Mouse (Mus musculus) brain, adult 2 months (tissue): Measurements from ENCODE around the gene Dusp14.

ENCODE experiments used
- DNase-seq: peaks from one replicate; pipeline ENCODE4 v3.0.0; 2011; ENCODE audit warnings: low read depth, low spot score

The Dusp14 gene

GRCm38 (mm10) chr11:84069034-84069370, at the start of gene Dusp14:
TSS of gene Dusp14 (minus strand) at chr11:84069261.
- peak; percentile 77 for DNase-seq

- DNase-seq, result no peak
Measured at GRCm38 (mm10) chr11:84117431-84117830, 48.4 kb upstream of the Dusp14 start.

- DNase-seq, result no peak
Measured at GRCm38 (mm10) chr11:84116221-84116620, 47.2 kb upstream of the Dusp14 start.

- no peak for DNase-seq
Measured at GRCm38 (mm10) chr11:84115646-84116045, 46.6 kb upstream of the Dusp14 start.

GRCm38 (mm10) chr11:84113623-84114022, 44.6 kb upstream of the Dusp14 start:
- DNase-seq, result peak; percentile 49

- DNase-seq, result no peak
Measured at GRCm38 (mm10) chr11:84107137-84107536, 38.1 kb upstream of the Dusp14 start.

- DNase-seq, result no peak
Measured at GRCm38 (mm10) chr11:84104036-84104435, 35.0 kb upstream of the Dusp14 start.

- no peak for DNase-seq
Measured at GRCm38 (mm10) chr11:84101182-84101581, 32.1 kb upstream of the Dusp14 start.

- DNase-seq, result peak; percentile 71
Measured at GRCm38 (mm10) chr11:84097251-84097998, 28.4 kb upstream of the Dusp14 start.

GRCm38 (mm10) chr11:84095084-84095483, 26.0 kb upstream of the Dusp14 start:
- no peak for DNase-seq

- no peak for DNase-seq
Measured at GRCm38 (mm10) chr11:84090572-84090971, 21.5 kb upstream of the Dusp14 start.

- DNase-seq, result no peak
Measured at GRCm38 (mm10) chr11:84081901-84082300, 12.8 kb upstream of the Dusp14 start.

GRCm38 (mm10) chr11:84080327-84080726, 11.3 kb upstream of the Dusp14 start:
- no peak for DNase-seq

- DNase-seq, result no peak
Measured at GRCm38 (mm10) chr11:84079887-84080286, 10.8 kb upstream of the Dusp14 start.

GRCm38 (mm10) chr11:84079361-84079760, 10.3 kb upstream of the Dusp14 start:
- peak; percentile 39 for DNase-seq

- DNase-seq, result peak; percentile 40
Measured at GRCm38 (mm10) chr11:84078601-84079000, 9.5 kb upstream of the Dusp14 start.

- peak; percentile 50 for DNase-seq
Measured at GRCm38 (mm10) chr11:84077008-84077407, 7.9 kb upstream of the Dusp14 start.

- DNase-seq, result peak; percentile 78
Measured at GRCm38 (mm10) chr11:84073816-84074764, 5.0 kb upstream of the Dusp14 start.

GRCm38 (mm10) chr11:84072904-84073651, 4.0 kb upstream of the Dusp14 start:
- DNase-seq, result peak; percentile 93

GRCm38 (mm10) chr11:84068191-84069033, 649 bp downstream of the Dusp14 start:
- DNase-seq, result peak; percentile 80

GRCm38 (mm10) chr11:84067720-84068190, 1.3 kb downstream of the Dusp14 start:
- DNase-seq, result peak; percentile 53
